Mouse (Mus musculus): Measurements from ENCODE around the gene Tmppe. TPM values are rescaled to one million over a fixed set of nuclear protein-coding genes. Genes with fewer than 3 reads are reported as not detected.

Tmppe gene
- polyA plus RNA-seq, 1 experiment from 2014 or later: 5.5 TPM

GRCm38 (mm10) chr9:114446887-114447286 lies 46.0 kb downstream of the Tmppe start:
- Histone ChIP-seq H3K9me3 (ENCODE audit: low read length) (no peaks in the 10 kb centered on the region), H3K4me2 (replicated peaks; ENCODE audit: low read depth, low read length) (no peak overlapping the region), H3K4me1 (ENCODE audit: insufficient read depth, low read depth, low read length) (no peaks in the 10 kb centered on the region), H3K27ac (ENCODE audit: low read length) (no peak overlapping the region), H3K36me3 (ENCODE audit: insufficient read depth, low read length) (0 out of 2 replicates have a peak, but pooled peaks cover 4% of the 10 kb centered on the region), H3K4me3 (ENCODE audit: low read depth, low read length) (no peak overlapping the region), H3K9ac (replicated peaks; ENCODE audit: low read depth) (no peak overlapping the region), H3K27me3 (replicated peaks; ENCODE audit: insufficient read depth, low read length) (no peaks in the 10 kb centered on the region)
- DNase-seq (ENCODE audit: low spot score) (no peak), ATAC-seq (no peak)
- WGBS: 85% methylated on average over 8 of the region's 8 CpGs
- TF ChIP-seq CTCF (IDR thresholded peaks at IDR 0.05) (no peak), EP300 (IDR thresholded peaks at IDR 0.05) (no peak)

- Histone ChIP-seq H3K9ac (replicated peaks; ENCODE audit: low read depth) (no peak overlapping the region), H3K36me3 (ENCODE audit: insufficient read depth, low read length) (no peaks in the 10 kb centered on the region), H3K4me1 (ENCODE audit: insufficient read depth, low read depth, low read length) (no peaks in the 10 kb centered on the region), H3K9me3 (ENCODE audit: low read length) (no peaks in the 10 kb centered on the region), H3K4me3 (ENCODE audit: low read depth, low read length) (no peak overlapping the region), H3K4me2 (replicated peaks; ENCODE audit: low read depth, low read length) (no peak overlapping the region), H3K27ac (ENCODE audit: low read length) (no peak overlapping the region), H3K27me3 (replicated peaks; ENCODE audit: insufficient read depth, low read length) (no peaks in the 10 kb centered on the region)
- no peak for ATAC-seq
- no peak for DNase-seq (ENCODE audit: low spot score)
- TF ChIP-seq CTCF (IDR thresholded peaks at IDR 0.05): no peak
- TF ChIP-seq EP300 (IDR thresholded peaks at IDR 0.05): no peak
- 63% methylated on average over 5 of the region's 5 CpGs for WGBS
Observed at GRCm38 (mm10) chr9:114448700-114449099, 47.8 kb downstream of the Tmppe start.

- no peak for DNase-seq (ENCODE audit: low spot score)
- no peak for ATAC-seq
Observed at GRCm38 (mm10) chr9:114449120-114449754, 48.3 kb downstream of the Tmppe start.

GRCm38 (mm10) chr9:114451615-114452014 lies 50.7 kb downstream of the Tmppe start:
- H3K27ac ChIP-seq (ENCODE audit: low read length): no peak overlapping the region
- DNase-seq (ENCODE audit: low spot score): no peak
- no peaks in the 10 kb centered on the region for H3K4me1 ChIP-seq (ENCODE audit: insufficient read depth, low read depth, low read length)
- H3K9ac ChIP-seq (replicated peaks; ENCODE audit: low read depth): no peak overlapping the region
- H3K4me3 ChIP-seq (ENCODE audit: low read depth, low read length): no peak overlapping the region
- WGBS: 71% methylated on average over 7 of the region's 7 CpGs
- H3K36me3 ChIP-seq (ENCODE audit: insufficient read depth, low read length): 0 out of 2 replicates have a peak, but pooled peaks cover 4% of the 10 kb centered on the region
- H3K4me2 ChIP-seq (replicated peaks; ENCODE audit: low read depth, low read length): no peak overlapping the region
- no peaks in the 10 kb centered on the region for H3K27me3 ChIP-seq (replicated peaks; ENCODE audit: insufficient read depth, low read length)
- no peak for ATAC-seq
- no peak for TF ChIP-seq CTCF (IDR thresholded peaks at IDR 0.05)
- no peak for TF ChIP-seq EP300 (IDR thresholded peaks at IDR 0.05)
- H3K9me3 ChIP-seq (ENCODE audit: low read length): no peaks in the 10 kb centered on the region

More at GRCm38 (mm10) chr9:114449120-114449754, 48.3 kb downstream of the Tmppe start:
- 80% methylated on average over 13 of the region's 13 CpGs for WGBS
- Histone ChIP-seq H3K4me2 (replicated peaks; ENCODE audit: low read depth, low read length) (no peak overlapping the region), H3K4me3 (ENCODE audit: low read depth, low read length) (no peak overlapping the region), H3K9me3 (ENCODE audit: low read length) (no peaks in the 10 kb centered on the region), H3K9ac (replicated peaks; ENCODE audit: low read depth) (no peak overlapping the region), H3K27me3 (replicated peaks; ENCODE audit: insufficient read depth, low read length) (no peaks in the 10 kb centered on the region), H3K4me1 (ENCODE audit: insufficient read depth, low read depth, low read length) (no peaks in the 10 kb centered on the region), H3K27ac (ENCODE audit: low read length) (no peak overlapping the region), H3K36me3 (ENCODE audit: insufficient read depth, low read length) (no peaks in the 10 kb centered on the region)
- TF ChIP-seq EP300 (IDR thresholded peaks at IDR 0.05): no peak
- no peak for TF ChIP-seq CTCF (IDR thresholded peaks at IDR 0.05)

- Histone ChIP-seq H3K4me3 (ENCODE audit: low read depth, low read length) (no peak overlapping the region), H3K27me3 (replicated peaks; ENCODE audit: insufficient read depth, low read length) (no peaks in the 10 kb centered on the region), H3K9me3 (ENCODE audit: low read length) (no peaks in the 10 kb centered on the region), H3K9ac (replicated peaks; ENCODE audit: low read depth) (no peak overlapping the region), H3K4me2 (replicated peaks; ENCODE audit: low read depth, low read length) (no peak overlapping the region), H3K4me1 (ENCODE audit: insufficient read depth, low read depth, low read length) (no peaks in the 10 kb centered on the region), H3K27ac (ENCODE audit: low read length) (no peak overlapping the region), H3K36me3 (ENCODE audit: insufficient read depth, low read length) (peaks cover 12% of the 10 kb centered on the region; the same call in 1 of the 2 replicates)
- DNase-seq (ENCODE audit: low spot score): no peak
- ATAC-seq: no peak
- WGBS: 87% methylated on average over 6 of the region's 6 CpGs
- TF ChIP-seq CTCF (IDR thresholded peaks at IDR 0.05) (no peak), EP300 (IDR thresholded peaks at IDR 0.05) (no peak)
Observed at GRCm38 (mm10) chr9:114452418-114452817, 51.5 kb downstream of the Tmppe start.

GRCm38 (mm10) chr9:114455420-114455819 lies 54.5 kb downstream of the Tmppe start:
- H3K4me3 ChIP-seq (ENCODE audit: low read depth, low read length): no peak overlapping the region
- H3K27me3 ChIP-seq (replicated peaks; ENCODE audit: insufficient read depth, low read length): no peaks in the 10 kb centered on the region
- H3K9ac ChIP-seq (replicated peaks; ENCODE audit: low read depth): no peak overlapping the region
- 76% methylated on average over 2 of the region's 2 CpGs for WGBS
- TF ChIP-seq EP300 (IDR thresholded peaks at IDR 0.05) (no peak), CTCF (IDR thresholded peaks at IDR 0.05) (no peak)
- H3K9me3 ChIP-seq (ENCODE audit: low read length): no peaks in the 10 kb centered on the region
- H3K4me1 ChIP-seq (ENCODE audit: insufficient read depth, low read depth, low read length): no peaks in the 10 kb centered on the region
- H3K27ac ChIP-seq (ENCODE audit: low read length): no peak overlapping the region
- ATAC-seq: no peak
- no peak overlapping the region for H3K4me2 ChIP-seq (replicated peaks; ENCODE audit: low read depth, low read length)
- no peak for DNase-seq (ENCODE audit: low spot score)
- H3K36me3 ChIP-seq (ENCODE audit: insufficient read depth, low read length): peaks cover 13% of the 10 kb centered on the region; the same call in 1 of the 2 replicates

Other genes starting within 250 kb of the Tmppe start
- gene Bcl2a1c, start 71.0 kb upstream of the Tmppe start, polyA plus RNA-seq (2015; fragmentation: Nextera tagmentation; extraction: Ambion mirVana): 2.3 and 3.0 TPM in 2 replicates
- gene Crtap, start 10.4 kb upstream of the Tmppe start, polyA plus RNA-seq (2015; fragmentation: Nextera tagmentation; extraction: Ambion mirVana): 83.8 and 84.8 TPM in 2 replicates
- gene Glb1, start within 50 bp of the Tmppe start, polyA plus RNA-seq (2015; fragmentation: Nextera tagmentation; extraction: Ambion mirVana): 23.3 and 23.4 TPM in 2 replicates
- not detected in 2 replicates for gene Ccr4, start 103.8 kb downstream of the Tmppe start, polyA plus RNA-seq (2015; fragmentation: Nextera tagmentation; extraction: Ambion mirVana)
- gene C130032M10Rik, start 114.6 kb downstream of the Tmppe start, polyA plus RNA-seq (2015; fragmentation: Nextera tagmentation; extraction: Ambion mirVana): 0.33 TPM in 1 of 2 replicates, not detected in the other
- gene Trim71, start 163.3 kb downstream of the Tmppe start, polyA plus RNA-seq (2015; fragmentation: Nextera tagmentation; extraction: Ambion mirVana): 0.30 and 0.32 TPM in 2 replicates
- 30.8 and 34.1 TPM in 2 replicates for gene Cnot10, start 239.1 kb downstream of the Tmppe start, polyA plus RNA-seq (2015; fragmentation: Nextera tagmentation; extraction: Ambion mirVana)

Data from lung, postnatal 0 days (tissue).